Mouse (Mus musculus) forebrain, embryonic 16.5 days (tissue): ENCODE data around the gene Tcea2. TPM values are rescaled to one million over a fixed set of nuclear protein-coding genes. Genes with fewer than 3 reads are reported as not detected.
A peak's percentile ranks its signal among the peaks of the same experiment; 100 is the strongest.

Experiments
- ATAC-seq: fragments of 200-750 bp; cut with Nextera tagmentation; 2 replicates; pipeline ENCODE4 v1.8.0; 2017; ENCODE audit warnings: mild to moderate bottlenecking, moderate library complexity
- H3K27ac ChIP-seq: fragments of 300-500 bp; sonication (generic); 2 replicates; pipeline ENCODE4 v1.5.1; 2014; ENCODE audit warnings: low read length, control low read depth
- H3K27me3 ChIP-seq: fragments of 300-500 bp; sonication (generic); replicated peaks from 2 replicates; pipeline ENCODE4 v1.6.1; 2014; ENCODE audit warnings: low read length; ENCODE audit not compliant: control insufficient read depth, insufficient read depth
- H3K36me3 ChIP-seq: fragments of 300-500 bp; sonication (generic); 2 replicates; pipeline ENCODE4 v1.6.1; 2014; ENCODE audit not compliant: control insufficient read depth, insufficient read depth
- H3K4me1 ChIP-seq: fragments of 300-500 bp; sonication (generic); replicated peaks from 2 replicates; pipeline ENCODE4 v1.6.1; 2014; ENCODE audit warnings: low read length; ENCODE audit not compliant: control insufficient read depth, insufficient read depth
- H3K4me2 ChIP-seq: fragments of 300-500 bp; sonication (generic); 2 replicates; pipeline ENCODE4 v1.6.1; 2014; ENCODE audit warnings: mild to moderate bottlenecking, low read length, control low read depth
- H3K4me3 ChIP-seq: fragments of 300-500 bp; sonication (generic); replicated peaks from 2 replicates; pipeline ENCODE4 v1.5.1; 2014; ENCODE audit warnings: mild to moderate bottlenecking, low read length, control low read depth
- H3K9ac ChIP-seq: fragments of 300-500 bp; sonication (generic); replicated peaks from 2 replicates; pipeline ENCODE4 v1.6.1; 2014; ENCODE audit warnings: low read depth, low read length, control low read depth
- H3K9me3 ChIP-seq: fragments of 300-500 bp; sonication (generic); 2 replicates; pipeline ENCODE4 v1.6.1; 2016; ENCODE audit warnings: low read length; ENCODE audit not compliant: control insufficient read depth
- WGBS: fragments of 180-500 bp; shearing (Covaris S2); extraction: QIAGEN DNeasy Blood & Tissue Kit; methylation state at CpG from one replicate; pipeline ENCODE4 v1.1.7; 2014; 5-methylcytosine and 5-hydroxymethylcytosine counted together
- polyA plus RNA-seq: library from polyadenylated mRNA; unstranded; fragments of >200 nt; fragmentation: Nextera tagmentation; extraction: Ambion mirVana; gene quantifications from 2 replicates; pipeline ENCODE4 v1.2.1, GENCODE M21; 2015

Tcea2 gene
- polyA plus RNA-seq, 1 experiment from 2014 or later = 60.5 TPM

DNA sequence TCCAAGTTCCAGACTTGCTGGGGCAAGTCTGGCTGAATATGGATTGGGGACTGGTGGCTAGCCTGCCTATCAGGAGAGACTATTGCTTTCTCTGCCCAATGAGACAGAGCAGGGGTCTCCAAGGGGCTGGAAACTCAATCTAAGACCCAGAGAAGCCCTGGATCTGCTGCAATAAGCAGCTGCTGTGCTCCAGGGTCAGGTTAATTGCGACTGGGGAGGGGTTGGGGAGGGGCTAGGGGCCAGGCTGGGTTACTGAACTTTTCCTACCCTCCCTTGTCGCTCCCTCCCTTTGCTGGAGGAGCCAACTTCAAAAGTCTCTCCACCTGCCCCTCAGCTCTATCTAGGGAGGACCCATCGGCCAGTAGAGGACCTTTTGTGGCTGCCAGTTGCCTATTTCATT is 23.4 kb upstream of the Tcea2 start, which contains the start of gene Gm29797:
TSS of gene Gm29797 (plus strand) at position 301 of the 400 bp plus-strand sequence.
- H3K27ac ChIP-seq = no peak within 1 kb of the TSS
- H3K4me2 ChIP-seq = no peak within 1 kb of the TSS
- 79% methylated on average over 3 of the region's 3 CpGs for WGBS
- no peaks in the 10 kb centered on the region for H3K27me3 ChIP-seq
- H3K36me3 ChIP-seq = peaks cover 27% of the 10 kb centered on the region
- ATAC-seq = no peak
- no peaks in the 10 kb centered on the region for H3K9me3 ChIP-seq
- H3K4me3 ChIP-seq = no peak within 1 kb of the TSS
- no peaks in the 10 kb centered on the region for H3K4me1 ChIP-seq
- H3K9ac ChIP-seq = no peak within 1 kb of the TSS

DNA sequence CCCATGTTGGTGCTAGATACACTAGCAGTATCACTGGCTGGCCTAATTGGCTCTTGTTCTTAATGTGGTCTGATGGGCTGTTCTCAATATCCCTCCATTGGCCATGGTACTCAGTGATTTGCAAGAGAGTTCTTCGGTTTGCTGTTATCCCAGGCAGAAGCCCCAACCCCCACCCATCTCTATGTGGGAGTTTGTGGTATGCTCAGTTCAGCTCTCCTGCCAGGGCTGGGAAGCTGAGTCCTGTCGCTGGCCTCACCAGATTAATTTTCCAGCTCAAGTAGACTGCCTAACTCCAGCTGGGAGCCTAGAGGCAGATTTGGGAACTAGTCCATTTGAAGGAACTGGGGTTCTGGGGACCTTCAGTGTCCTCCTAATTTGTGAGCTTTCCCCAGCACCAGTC is 22.7 kb upstream of the Tcea2 start:
- 76% methylated on average over 2 of the region's 2 CpGs for WGBS
- no peaks in the 10 kb centered on the region for H3K4me1 ChIP-seq
- no peak for ATAC-seq
- no peak overlapping the region for H3K27ac ChIP-seq
- H3K27me3 ChIP-seq = no peaks in the 10 kb centered on the region
- H3K9me3 ChIP-seq = no peaks in the 10 kb centered on the region
- no peak overlapping the region for H3K4me2 ChIP-seq
- no peak overlapping the region for H3K4me3 ChIP-seq
- H3K9ac ChIP-seq = no peak overlapping the region
- peaks cover 22% of the 10 kb centered on the region for H3K36me3 ChIP-seq

DNA sequence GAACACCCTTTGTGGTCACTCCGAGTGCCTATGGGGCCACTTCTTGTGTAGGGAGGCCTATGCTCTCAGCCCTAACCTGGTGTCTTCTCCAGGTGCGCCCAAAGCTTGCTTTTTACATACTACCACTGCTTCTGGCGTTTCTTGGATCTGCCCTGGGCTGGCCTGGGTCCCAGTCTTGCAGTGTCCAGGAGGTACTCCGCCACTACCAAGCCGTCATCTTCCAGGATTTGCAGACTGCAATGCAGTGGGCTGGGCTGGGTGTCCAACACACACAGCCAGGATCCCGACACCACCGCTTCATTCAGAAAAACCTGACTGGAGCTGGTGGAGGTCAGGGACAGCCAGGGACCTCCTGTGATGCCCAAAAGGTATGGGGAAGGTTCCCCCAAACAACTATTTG is 21.6 kb upstream of the Tcea2 start:
- WGBS = 89% methylated on average over 7 of the region's 7 CpGs
- H3K4me3 ChIP-seq = no peak overlapping the region

DNA sequence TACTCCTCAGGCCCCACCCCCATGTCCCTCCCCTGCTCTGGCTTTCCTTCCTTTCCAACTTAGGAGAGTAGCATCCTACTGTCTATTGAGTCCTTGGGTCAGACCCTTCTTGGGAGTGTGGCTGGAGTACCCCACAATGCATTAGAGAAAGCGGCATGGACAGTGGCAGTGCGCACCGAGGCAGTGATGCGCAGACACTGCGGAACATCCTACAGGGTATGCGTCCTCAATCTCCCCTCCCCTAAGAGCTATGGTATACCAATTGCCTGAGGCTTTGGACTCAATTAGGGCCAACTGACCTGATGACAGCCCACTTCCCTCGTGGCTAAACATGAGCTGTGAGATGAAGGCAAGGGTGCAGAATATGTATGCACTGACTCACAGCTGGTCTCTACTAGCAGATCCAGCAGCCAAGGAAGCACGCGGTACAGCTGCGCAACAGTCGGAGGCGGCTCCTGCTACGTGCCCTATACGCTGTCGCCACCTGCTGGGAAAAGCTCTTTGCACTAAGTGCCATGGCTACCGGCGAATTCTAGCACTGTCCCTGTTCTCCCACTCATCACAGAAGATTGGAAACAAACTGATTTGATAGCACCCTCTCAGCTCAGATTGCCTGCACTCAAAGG is 21.1 kb upstream of the Tcea2 start:
- Histone ChIP-seq H3K27me3 (no peaks in the 10 kb centered on the region), H3K36me3 (peaks cover 13% of the 10 kb centered on the region), H3K27ac (no peak overlapping the region), H3K9me3 (no peaks in the 10 kb centered on the region), H3K4me3 (no peak overlapping the region), H3K4me2 (no peak overlapping the region), H3K4me1 (no peaks in the 10 kb centered on the region), H3K9ac (no peak overlapping the region)
- no peak; the same call in 1 of the 2 replicates for ATAC-seq
- WGBS = 33% methylated on average over 17 of the region's 17 CpGs

More for the DNA sequence above, 21.6 kb upstream of the Tcea2 start:
- Histone ChIP-seq H3K4me2 (no peak overlapping the region), H3K4me1 (no peaks in the 10 kb centered on the region), H3K27me3 (no peaks in the 10 kb centered on the region), H3K36me3 (peaks cover 13% of the 10 kb centered on the region), H3K27ac (no peak overlapping the region), H3K9me3 (no peaks in the 10 kb centered on the region), H3K9ac (no peak overlapping the region)
- no peak for ATAC-seq

DNA sequence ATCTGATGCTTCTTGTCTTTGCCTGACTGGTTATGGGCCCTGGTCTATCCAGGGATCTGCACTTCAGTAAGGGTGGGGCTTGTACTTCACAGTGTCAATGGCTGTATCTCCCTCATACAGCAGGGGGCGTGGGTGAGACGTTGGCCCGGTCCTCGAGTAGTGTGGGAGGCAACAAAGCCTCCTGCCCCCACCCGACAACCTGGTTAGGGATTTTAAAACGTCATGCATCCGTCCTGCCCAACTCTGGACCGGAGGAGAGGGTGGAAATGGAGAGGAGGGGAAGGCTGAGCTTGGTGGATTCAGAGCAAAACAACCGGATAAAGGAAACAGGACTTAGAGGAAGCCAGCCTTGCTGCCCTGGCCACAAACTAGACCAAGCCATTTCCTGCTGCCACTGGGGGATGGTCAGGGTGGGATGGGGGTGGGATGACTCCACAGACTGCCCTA is 20.5 kb upstream of the Tcea2 start:
- WGBS = 8% methylated on average over 9 of the region's 9 CpGs
- ATAC-seq = peak; percentile 83

DNA sequence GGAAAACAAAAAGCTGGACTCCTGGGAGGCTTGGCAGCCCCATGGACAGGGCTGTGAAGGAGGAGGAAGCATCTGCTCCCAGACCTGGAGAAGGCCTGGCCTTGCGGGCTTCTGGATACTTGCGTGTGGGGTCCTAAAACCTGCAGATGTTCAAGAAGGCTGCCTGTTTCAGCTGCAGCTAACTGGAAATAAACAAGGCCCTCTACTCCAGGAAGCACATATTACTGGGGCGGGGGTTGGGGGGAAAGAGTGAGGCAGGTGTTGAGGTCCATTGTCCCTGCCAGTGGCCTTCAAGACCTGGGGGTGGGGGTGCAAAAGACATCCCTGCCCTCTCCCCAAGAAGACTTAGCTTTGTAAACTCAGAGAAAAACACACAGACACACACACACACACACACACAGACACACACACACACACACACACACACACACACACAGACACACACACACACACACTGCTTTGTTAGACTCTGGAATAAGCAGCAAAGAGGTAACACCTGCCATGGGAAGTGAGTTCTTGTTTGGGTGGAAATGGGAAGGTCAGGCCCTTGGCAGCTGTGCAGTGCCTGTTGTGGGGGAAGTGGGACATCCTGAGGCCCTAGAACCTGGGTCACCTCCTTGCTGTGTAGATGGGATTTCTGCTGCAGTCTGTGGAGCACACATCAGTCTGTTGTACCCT is 17.4 kb upstream of the Tcea2 start:
- Histone ChIP-seq H3K36me3 (no peaks in the 10 kb centered on the region), H3K4me2 (no peak overlapping the region), H3K4me1 (no peaks in the 10 kb centered on the region), H3K27ac (no peak overlapping the region), H3K4me3 (no peak overlapping the region), H3K9me3 (no peaks in the 10 kb centered on the region), H3K9ac (no peak overlapping the region), H3K27me3 (no peaks in the 10 kb centered on the region)
- no peak for ATAC-seq
- 90% methylated on average over 3 of the region's 3 CpGs for WGBS

More for the DNA sequence above, 20.5 kb upstream of the Tcea2 start:
- no peaks in the 10 kb centered on the region for H3K27me3 ChIP-seq
- H3K36me3 ChIP-seq = peaks cover 13% of the 10 kb centered on the region
- H3K9ac ChIP-seq = no peak overlapping the region
- no peak overlapping the region for H3K27ac ChIP-seq
- H3K4me3 ChIP-seq = no peak overlapping the region
- H3K9me3 ChIP-seq = no peaks in the 10 kb centered on the region
- no peak overlapping the region for H3K4me2 ChIP-seq
- H3K4me1 ChIP-seq = no peaks in the 10 kb centered on the region

DNA sequence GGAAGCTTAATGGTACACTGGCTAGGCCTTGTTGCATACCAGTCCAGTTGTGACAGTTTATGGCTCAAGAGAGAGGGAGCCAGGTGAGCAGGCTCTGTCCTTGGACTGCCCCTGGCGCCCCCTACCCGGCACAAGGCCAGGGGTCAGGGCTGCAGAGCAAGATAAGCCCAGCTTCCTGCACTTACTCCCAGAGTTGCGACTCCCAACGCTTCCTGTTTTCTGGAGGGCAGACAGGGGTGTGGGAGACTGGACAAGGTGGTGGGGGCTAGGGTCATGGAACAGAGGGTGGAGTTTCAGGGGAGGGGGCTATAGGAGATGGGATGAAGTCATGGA is 16.8 kb upstream of the Tcea2 start:
- H3K4me2 ChIP-seq = no peak overlapping the region
- H3K9me3 ChIP-seq = no peaks in the 10 kb centered on the region
- no peak overlapping the region for H3K4me3 ChIP-seq
- no peaks in the 10 kb centered on the region for H3K27me3 ChIP-seq
- 38% methylated on average over 4 of the region's 4 CpGs for WGBS
- no peak for ATAC-seq
- no peak overlapping the region for H3K27ac ChIP-seq
- H3K4me1 ChIP-seq = no peaks in the 10 kb centered on the region
- no peaks in the 10 kb centered on the region for H3K36me3 ChIP-seq
- no peak overlapping the region for H3K9ac ChIP-seq

DNA sequence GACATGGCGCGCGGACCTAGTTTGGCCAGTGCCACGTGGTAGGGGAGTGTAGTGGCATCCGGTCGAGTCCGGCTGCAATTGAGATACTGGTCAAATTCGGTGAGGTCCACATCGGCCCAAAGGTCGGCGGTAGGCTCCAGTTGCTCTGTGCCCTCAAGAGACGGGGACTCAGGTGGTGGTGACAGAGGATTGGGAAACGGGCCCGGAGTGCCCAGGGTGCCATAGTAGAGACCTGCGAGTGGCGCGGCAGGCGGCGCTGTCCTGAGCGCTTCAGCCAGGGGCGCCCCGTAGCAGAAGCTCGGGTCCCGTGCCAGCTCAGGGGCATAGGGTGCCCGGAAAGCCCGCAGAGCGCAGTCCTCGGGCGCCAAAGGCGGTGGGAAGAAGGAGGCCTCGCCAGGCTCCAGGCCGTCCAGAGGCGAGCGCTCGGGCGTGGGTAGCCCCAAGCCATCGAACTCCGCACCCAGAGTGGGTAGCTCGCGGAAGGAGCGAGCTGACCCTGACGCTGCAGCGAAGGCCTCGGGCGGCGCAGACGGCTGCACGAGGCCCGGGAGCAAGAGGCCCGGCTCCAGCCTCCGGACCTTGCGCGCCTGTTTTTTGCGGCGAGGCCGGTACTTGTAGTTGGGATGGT is 9.7 kb upstream of the Tcea2 start:
- no peak for ATAC-seq
- H3K27me3 ChIP-seq = peaks cover 53% of the 10 kb centered on the region

DNA sequence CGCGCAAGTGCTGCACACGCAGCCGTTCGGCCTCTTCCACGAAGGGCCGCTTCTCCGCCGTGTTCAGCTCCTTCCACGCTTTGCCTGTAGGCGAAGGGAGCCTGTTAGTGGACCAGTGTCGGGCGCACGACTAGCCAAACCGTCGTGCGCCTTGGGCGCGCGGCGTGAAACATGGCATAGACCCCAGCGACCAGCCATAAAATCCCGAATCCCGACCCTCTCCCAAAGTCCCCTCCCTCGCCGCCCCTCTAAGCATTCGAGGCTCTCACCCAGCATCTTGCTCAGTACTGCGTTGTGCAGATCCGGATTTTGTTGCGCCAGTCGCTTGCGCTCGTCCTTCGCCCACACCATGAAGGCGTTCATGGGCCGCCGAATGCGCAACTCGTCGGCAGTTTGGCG is 9.2 kb upstream of the Tcea2 start:
- H3K4me1 ChIP-seq = peaks cover 19% of the 10 kb centered on the region
- H3K4me3 ChIP-seq = peak overlapping the region; percentile 46
- H3K27ac ChIP-seq = no peak overlapping the region
- H3K36me3 ChIP-seq = no peaks in the 10 kb centered on the region
- peaks cover 53% of the 10 kb centered on the region for H3K27me3 ChIP-seq
- H3K4me2 ChIP-seq = peak overlapping the region; percentile 61
- no peaks in the 10 kb centered on the region for H3K9me3 ChIP-seq
- peak overlapping the region; percentile 45 for H3K9ac ChIP-seq
- 0 out of 2 replicates have a peak, but pooled peaks have one; percentile 15 for ATAC-seq
- 2% methylated on average over 41 of the region's 41 CpGs for WGBS

More for the DNA sequence above, 9.7 kb upstream of the Tcea2 start:
- no peaks in the 10 kb centered on the region for H3K36me3 ChIP-seq
- WGBS = 4% methylated on average over 56 of the region's 56 CpGs
- no peak overlapping the region for H3K27ac ChIP-seq
- no peaks in the 10 kb centered on the region for H3K9me3 ChIP-seq
- peaks cover 15% of the 10 kb centered on the region for H3K4me1 ChIP-seq
- peak overlapping the region; percentile 61 for H3K4me2 ChIP-seq
- H3K4me3 ChIP-seq = peak overlapping the region; percentile 46
- H3K9ac ChIP-seq = 0 out of 2 replicates have a peak overlapping the region, but pooled peaks have one; percentile 17
